Mouse (Mus musculus) cortical plate, adult 2 months (tissue): ENCODE results near the gene Glcci1. TPM values are rescaled to one million over a fixed set of nuclear protein-coding genes. Genes with fewer than 3 reads are reported as not detected.

Experiments
- H3K27ac ChIP-seq: fragments of 200-500 bp; 2 replicates; pipeline ENCODE4 v1.5.1; 2012; ENCODE audit warnings: low read length, control low read depth, inconsistent platforms; ENCODE audit not compliant: insufficient read depth
- H3K4me1 ChIP-seq: fragments of 200-500 bp; 2 replicates; pipeline ENCODE4 v1.6.1; 2011; ENCODE audit warnings: low read length; ENCODE audit not compliant: control insufficient read depth, insufficient read depth
- H3K4me3 ChIP-seq: fragments of 200-500 bp; 2 replicates; pipeline ENCODE4 v1.5.1; 2011; ENCODE audit warnings: mild to moderate bottlenecking, low read length, control low read depth; ENCODE audit not compliant: insufficient read depth
- CTCF ChIP-seq: fragments of 200-500 bp; IDR thresholded peaks from 2 replicates; pipeline ENCODE4 v1.5.1; 2011; ENCODE audit warnings: mild to moderate bottlenecking, control low read depth, low read length; ENCODE audit not compliant: insufficient read depth; ENCODE audit errors: extremely low read depth
- POLR2A ChIP-seq: fragments of 200-500 bp; IDR thresholded peaks from 2 replicates; pipeline ENCODE4 v1.6.1; 2011; ENCODE audit warnings: mild to moderate bottlenecking, low read length, control low read depth; ENCODE audit not compliant: insufficient read depth; ENCODE audit errors: extremely low read depth
- polyA plus RNA-seq: library from polyadenylated mRNA; depleted of rRNA; stranded (reverse); fragments of >200 nt; gene quantifications from 2 replicates; pipeline ENCODE4 v1.2.3, GENCODE M21; 2012

Glcci1 gene
- polyA plus RNA-seq, 1 experiment = 17.7 TPM

DNA sequence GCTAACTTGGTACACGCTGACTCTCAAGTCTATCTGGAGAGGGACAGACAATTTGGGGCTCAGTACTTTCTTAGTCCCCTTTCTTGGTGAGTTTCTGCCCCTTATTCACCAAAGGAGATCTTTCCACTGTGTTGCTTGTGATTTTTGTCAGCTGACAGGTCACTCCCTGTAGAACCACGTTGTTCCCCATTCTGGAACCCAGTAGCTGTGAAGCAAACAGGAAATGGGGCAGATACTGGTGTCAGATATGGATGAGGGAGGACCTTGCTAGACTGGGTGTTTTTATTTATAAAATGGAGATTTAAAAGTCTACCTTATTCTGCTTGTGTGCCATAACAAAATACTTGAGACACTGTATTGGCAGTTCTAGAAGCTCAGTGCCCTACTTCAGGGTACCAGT, 108.0 kb downstream of the Glcci1 start:
- H3K4me3 ChIP-seq = no peak overlapping the region
- TF ChIP-seq CTCF (no peak), POLR2A (no peak)
- H3K27ac ChIP-seq = no peak overlapping the region
- H3K4me1 ChIP-seq = no peaks in the 10 kb centered on the region

DNA sequence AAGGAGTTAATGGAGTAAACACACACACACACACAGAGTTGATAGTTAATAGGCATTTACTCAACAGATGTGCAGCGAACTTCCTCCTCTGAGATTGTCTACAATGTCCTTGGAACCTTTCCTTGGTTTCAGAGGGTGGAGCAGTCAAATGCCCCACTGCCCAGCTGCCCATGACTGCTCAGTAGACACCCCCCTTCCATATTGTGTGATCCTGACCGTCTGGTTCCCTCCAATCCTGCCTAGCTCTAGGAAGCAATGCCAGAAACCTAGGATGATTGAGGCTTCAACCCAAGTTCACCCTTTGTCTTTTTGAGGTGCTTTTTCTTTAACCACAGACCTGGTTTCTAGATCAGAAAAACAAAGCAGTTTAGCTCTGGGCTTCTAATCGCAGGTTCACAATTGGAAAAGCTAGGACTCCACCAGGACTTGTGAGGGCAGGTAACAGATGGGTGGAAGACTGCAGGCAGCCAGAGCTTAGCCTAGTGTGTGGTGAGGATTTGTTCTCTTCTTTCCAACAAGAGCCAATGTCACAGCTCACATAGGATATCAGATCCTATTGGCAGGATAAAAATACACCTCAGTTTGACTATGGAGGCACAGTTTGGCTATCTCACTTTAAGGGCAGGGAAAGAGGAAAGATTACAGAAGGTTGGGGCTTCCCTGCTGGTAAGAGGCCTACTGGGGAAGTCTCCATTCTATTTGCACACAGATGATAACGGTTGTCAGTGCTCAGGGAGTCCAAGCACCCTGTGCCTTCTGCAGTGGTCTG, 110.4 kb downstream of the Glcci1 start:
- H3K4me1 ChIP-seq = 0 out of 2 replicates have a peak, but pooled peaks cover 1% of the 10 kb centered on the region
- no peak overlapping the region for H3K27ac ChIP-seq
- no peak overlapping the region for H3K4me3 ChIP-seq
- TF ChIP-seq CTCF (no peak), POLR2A (no peak)

DNA sequence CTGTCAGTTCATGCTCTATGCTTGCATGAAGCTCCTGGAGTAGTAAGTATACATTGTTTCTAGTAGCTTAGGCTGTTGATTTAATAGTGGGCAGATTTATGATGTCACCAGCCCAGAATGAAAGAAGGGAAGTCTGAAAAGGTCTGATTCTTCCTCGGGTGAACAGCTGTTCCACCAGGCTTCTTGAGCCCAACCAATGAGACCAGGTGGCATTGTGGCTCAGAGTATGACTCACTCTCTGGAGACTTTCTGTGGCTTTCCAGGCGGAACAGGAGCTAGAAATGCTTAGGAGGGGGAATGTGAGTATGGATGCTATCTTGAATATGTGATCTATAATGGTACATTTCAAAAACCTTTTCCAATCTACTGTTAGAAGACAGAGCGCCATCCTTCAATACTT, 113.6 kb downstream of the Glcci1 start:
- H3K4me3 ChIP-seq = no peak overlapping the region
- TF ChIP-seq CTCF = no peak
- TF ChIP-seq POLR2A = no peak
- 0 out of 2 replicates have a peak, but pooled peaks cover 1% of the 10 kb centered on the region for H3K4me1 ChIP-seq
- H3K27ac ChIP-seq = no peak overlapping the region

- Histone ChIP-seq H3K27ac (no peak overlapping the region), H3K4me1 (0 out of 2 replicates have a peak, but pooled peaks cover 1% of the 10 kb centered on the region), H3K4me3 (no peak overlapping the region)
- no peak for TF ChIP-seq CTCF
- TF ChIP-seq POLR2A = no peak
Observed at GRCm38 (mm10) chr6:8628226-8628625, 118.8 kb downstream of the Glcci1 start.

GRCm38 (mm10) chr6:8628715-8629267, 119.4 kb downstream of the Glcci1 start:
- TF ChIP-seq CTCF (no peak), POLR2A (no peak)
- Histone ChIP-seq H3K4me1 (no peaks in the 10 kb centered on the region), H3K4me3 (no peak overlapping the region), H3K27ac (no peak overlapping the region)

DNA sequence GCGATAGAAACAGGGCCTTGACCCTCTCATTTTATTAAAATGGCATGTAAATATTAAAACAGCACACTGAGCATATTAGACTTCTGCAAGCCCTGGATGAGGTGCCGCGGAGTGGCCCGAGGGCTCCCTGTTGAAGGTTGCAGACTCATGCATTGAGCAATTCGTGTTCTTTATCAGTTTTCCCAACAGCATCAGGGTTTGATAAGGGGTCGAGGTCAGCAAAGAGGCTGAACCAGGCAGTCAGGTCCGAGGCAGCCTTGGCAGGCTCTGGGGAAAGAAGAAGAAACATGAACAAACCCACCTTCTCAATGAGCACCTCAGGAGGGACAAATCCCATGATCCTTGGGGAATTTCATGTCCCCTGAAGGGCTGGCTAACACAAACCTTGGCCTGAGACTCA, 121.1 kb downstream of the Glcci1 start:
- Histone ChIP-seq H3K4me3 (no peak overlapping the region), H3K4me1 (no peaks in the 10 kb centered on the region), H3K27ac (no peak overlapping the region)
- TF ChIP-seq POLR2A (no peak), CTCF (no peak)

- TF ChIP-seq CTCF = no peak
- no peak for TF ChIP-seq POLR2A
- Histone ChIP-seq H3K4me1 (no peaks in the 10 kb centered on the region), H3K27ac (no peak overlapping the region), H3K4me3 (no peak overlapping the region)
Observed at GRCm38 (mm10) chr6:8631362-8631761, 122.0 kb downstream of the Glcci1 start.

GRCm38 (mm10) chr6:8631986-8632632, 122.7 kb downstream of the Glcci1 start:
- no peak for TF ChIP-seq POLR2A
- no peak for TF ChIP-seq CTCF
- Histone ChIP-seq H3K4me1 (no peaks in the 10 kb centered on the region), H3K27ac (no peak overlapping the region), H3K4me3 (no peak overlapping the region)

DNA sequence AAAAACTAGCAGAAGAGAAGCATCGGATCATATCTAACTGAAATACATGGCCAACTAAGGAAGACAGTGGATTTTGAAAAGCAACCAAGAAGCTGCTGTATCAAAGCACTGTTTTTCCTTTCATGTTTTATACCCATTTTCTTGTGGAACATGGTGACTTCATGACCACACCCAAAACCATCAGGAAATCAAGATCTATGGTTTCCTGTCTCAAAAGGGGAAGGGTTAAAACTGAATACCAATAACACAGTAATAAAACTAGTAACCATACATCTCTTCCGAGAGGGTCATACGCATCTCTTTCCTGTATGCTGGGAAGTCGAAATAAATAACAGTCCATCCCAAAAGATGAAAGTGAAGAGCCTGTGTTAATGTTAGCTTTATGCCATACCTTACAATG, 123.3 kb downstream of the Glcci1 start:
- H3K4me1 ChIP-seq = peaks cover 3% of the 10 kb centered on the region
- no peak overlapping the region for H3K4me3 ChIP-seq
- no peak for TF ChIP-seq POLR2A
- TF ChIP-seq CTCF = no peak
- no peak overlapping the region for H3K27ac ChIP-seq
